Mouse (Mus musculus) E14TG2a.4 (cell line): ENCODE data around the gene Svop.

Experiments used
- H3K27me3 ChIP-seq: 2 replicates; pipeline ENCODE4 v1.6.1; 2014; ENCODE audit warnings: low read length, control low read depth; ENCODE audit not compliant: insufficient read depth
- H3K36me3 ChIP-seq: 2 replicates; pipeline ENCODE4 v1.6.1; 2014; ENCODE audit warnings: low read length, control low read depth; ENCODE audit not compliant: insufficient read depth
- H3K4me1 ChIP-seq: replicated peaks from 2 replicates; pipeline ENCODE4 v1.6.1; 2014; ENCODE audit warnings: low read depth, low read length, control low read depth
- H3K4me3 ChIP-seq: replicated peaks from 2 replicates; pipeline ENCODE4 v1.5.1; 2014; ENCODE audit warnings: mild to moderate bottlenecking, low read length
- H3K9me3 ChIP-seq: 2 replicates; pipeline ENCODE4 v1.6.1; 2014; ENCODE audit warnings: low read length, control low read depth
- CTCF ChIP-seq: conservative IDR thresholded peaks from 2 replicates; pipeline ENCODE4 v1.5.1; 2014; ENCODE audit warnings: low read length
- NANOG ChIP-seq: IDR thresholded peaks from 2 replicates; pipeline ENCODE4 v1.6.1; 2014; ENCODE audit warnings: borderline replicate concordance, low read length, mixed read lengths
- POU5F1 ChIP-seq: IDR thresholded peaks from 2 replicates; pipeline ENCODE4 v1.6.1; 2014; ENCODE audit warnings: low read length, borderline replicate concordance

The Svop gene

GRCm38 (mm10) chr5:113990593-113990992 is 100.8 kb downstream of the Svop start:
- peaks cover 13% of the 10 kb centered on the region for H3K36me3 ChIP-seq
- TF ChIP-seq POU5F1 (no peak), CTCF (no peak), NANOG (no peak)
- H3K4me1 ChIP-seq, result peaks cover 65% of the 10 kb centered on the region
- H3K27me3 ChIP-seq, result peaks cover under 1% of the 10 kb centered on the region; the same call in 1 of the 2 replicates
- H3K4me3 ChIP-seq, result no peak overlapping the region
- no peaks in the 10 kb centered on the region for H3K9me3 ChIP-seq

GRCm38 (mm10) chr5:113989437-113990024 is 101.8 kb downstream of the Svop start:
- Histone ChIP-seq H3K4me1 (peaks cover 67% of the 10 kb centered on the region), H3K36me3 (peaks cover 13% of the 10 kb centered on the region), H3K4me3 (no peak overlapping the region), H3K27me3 (no peaks in the 10 kb centered on the region), H3K9me3 (no peaks in the 10 kb centered on the region)
- TF ChIP-seq CTCF (no peak), NANOG (no peak), POU5F1 (no peak)

DNA sequence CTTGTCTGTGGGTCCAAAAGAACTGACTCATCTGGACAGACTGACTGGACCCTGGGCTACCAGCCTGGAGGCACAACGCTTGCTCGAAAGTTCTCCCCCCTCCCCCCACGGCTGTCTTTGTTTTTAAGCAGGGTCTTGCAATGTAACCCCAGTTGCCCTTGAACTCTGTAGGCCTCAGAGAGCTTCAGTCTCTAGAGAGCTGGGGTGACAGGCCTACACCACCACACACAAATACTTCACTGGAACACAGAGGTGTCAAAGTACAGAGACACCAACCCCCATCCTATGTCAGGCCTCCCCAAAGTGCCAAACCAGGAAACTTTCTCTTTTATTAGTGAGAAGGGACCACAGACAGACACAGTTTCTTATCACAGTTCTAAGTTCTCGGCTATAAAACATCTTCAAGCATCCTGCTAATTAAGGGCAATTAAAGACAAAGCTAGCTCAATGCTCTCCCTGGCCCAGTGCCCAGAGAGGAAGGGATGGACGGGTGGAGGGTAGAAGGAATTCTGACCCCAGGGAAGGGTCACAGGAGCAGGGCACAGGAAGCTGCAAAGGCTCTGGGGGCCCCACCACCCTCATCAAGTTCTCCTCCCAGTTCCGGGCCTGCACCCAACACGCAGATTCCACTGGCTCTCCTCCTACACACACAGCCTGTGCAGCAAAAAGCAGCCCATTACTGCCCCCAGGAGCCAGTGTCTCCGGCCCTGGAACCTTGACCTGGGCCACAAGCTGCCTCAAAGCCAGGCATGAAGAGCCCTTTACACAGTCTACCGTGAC is 105.0 kb downstream of the Svop start:
- H3K4me1 ChIP-seq, result peaks cover 60% of the 10 kb centered on the region
- TF ChIP-seq NANOG, result no peak
- TF ChIP-seq POU5F1, result no peak
- TF ChIP-seq CTCF, result no peak

GRCm38 (mm10) chr5:113985737-113986136 is 105.6 kb downstream of the Svop start:
- peaks cover 26% of the 10 kb centered on the region for H3K36me3 ChIP-seq
- TF ChIP-seq NANOG, result no peak
- peaks cover 59% of the 10 kb centered on the region for H3K4me1 ChIP-seq
- H3K27me3 ChIP-seq, result no peaks in the 10 kb centered on the region
- H3K9me3 ChIP-seq, result no peaks in the 10 kb centered on the region
- no peak overlapping the region for H3K4me3 ChIP-seq

More for the DNA sequence above, 105.0 kb downstream of the Svop start:
- Histone ChIP-seq H3K9me3 (no peaks in the 10 kb centered on the region), H3K4me3 (no peak overlapping the region; the same call in 1 of the 2 replicates), H3K36me3 (peaks cover 21% of the 10 kb centered on the region), H3K27me3 (no peaks in the 10 kb centered on the region)

DNA sequence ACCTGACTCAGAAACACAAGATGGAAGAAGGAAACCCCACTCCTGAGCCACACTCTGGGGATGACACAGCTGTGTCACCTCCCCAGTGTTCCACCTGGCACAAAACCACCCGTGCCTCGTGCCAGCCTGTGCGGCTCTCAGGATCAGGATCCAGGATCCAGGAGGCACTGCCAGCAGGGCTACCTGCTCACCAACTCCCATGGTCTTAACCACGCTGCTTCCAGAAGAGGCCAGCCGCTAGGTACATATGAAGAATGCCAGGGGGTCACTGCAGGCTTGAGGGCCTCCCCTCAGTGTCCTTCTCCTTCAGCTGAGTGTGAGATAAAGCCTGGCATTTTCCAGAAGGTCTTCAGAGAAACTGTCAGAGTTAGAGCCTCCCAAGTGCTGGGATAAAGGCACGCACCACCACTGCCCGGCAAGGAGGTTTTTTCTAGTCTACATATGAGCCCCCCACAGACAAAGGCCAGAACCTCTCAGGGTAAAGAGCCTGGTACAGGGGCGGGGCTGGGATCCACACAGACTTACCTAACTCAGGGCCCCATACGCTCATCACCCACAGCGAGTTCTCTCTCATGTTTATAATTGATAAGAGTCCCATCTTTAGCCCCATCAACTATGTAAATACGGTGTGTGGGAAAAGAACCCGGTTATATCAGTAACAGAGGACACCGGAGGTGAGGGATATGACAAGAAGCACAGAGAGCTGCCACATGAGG is 107.2 kb downstream of the Svop start:
- no peak for TF ChIP-seq POU5F1
- no peak for TF ChIP-seq CTCF
- no peak for TF ChIP-seq NANOG
- H3K27me3 ChIP-seq, result no peaks in the 10 kb centered on the region

GRCm38 (mm10) chr5:113983541-113983940 is 107.8 kb downstream of the Svop start:
- H3K27me3 ChIP-seq, result no peaks in the 10 kb centered on the region
- H3K36me3 ChIP-seq, result peaks cover 18% of the 10 kb centered on the region; the same call in 1 of the 2 replicates
- no peaks in the 10 kb centered on the region for H3K9me3 ChIP-seq
- H3K4me1 ChIP-seq, result peaks cover 68% of the 10 kb centered on the region
- H3K4me3 ChIP-seq, result no peak overlapping the region
- TF ChIP-seq POU5F1 (no peak), NANOG (no peak), CTCF (no peak)

More for the DNA sequence above, 107.2 kb downstream of the Svop start:
- Histone ChIP-seq H3K4me3 (no peak overlapping the region), H3K9me3 (no peaks in the 10 kb centered on the region), H3K4me1 (peaks cover 65% of the 10 kb centered on the region), H3K36me3 (peaks cover 22% of the 10 kb centered on the region)

GRCm38 (mm10) chr5:113981843-113982242 is 109.5 kb downstream of the Svop start:
- H3K27me3 ChIP-seq, result no peaks in the 10 kb centered on the region
- no peak for TF ChIP-seq POU5F1
- no peak for TF ChIP-seq NANOG
- TF ChIP-seq CTCF, result no peak
- H3K36me3 ChIP-seq, result peaks cover 32% of the 10 kb centered on the region; the same call in 1 of the 2 replicates
- H3K9me3 ChIP-seq, result no peaks in the 10 kb centered on the region
- H3K4me1 ChIP-seq, result peaks cover 74% of the 10 kb centered on the region
- no peak overlapping the region for H3K4me3 ChIP-seq

GRCm38 (mm10) chr5:113981171-113981570 is 110.2 kb downstream of the Svop start:
- peaks cover 74% of the 10 kb centered on the region for H3K4me1 ChIP-seq
- H3K9me3 ChIP-seq, result no peaks in the 10 kb centered on the region
- H3K4me3 ChIP-seq, result no peak overlapping the region
- H3K27me3 ChIP-seq, result no peaks in the 10 kb centered on the region
- TF ChIP-seq POU5F1, result no peak
- no peak for TF ChIP-seq NANOG
- no peak for TF ChIP-seq CTCF
- H3K36me3 ChIP-seq, result peaks cover 32% of the 10 kb centered on the region; the same call in 1 of the 2 replicates
